Mouse (Mus musculus) layer of hippocampus, postnatal 14 days (tissue): ENCODE data around the gene Mettl5. TPM values are rescaled to one million over a fixed set of nuclear protein-coding genes. Genes with fewer than 3 reads are reported as not detected.

Experiments
- DNase-seq, 2 experiments: peaks; one replicate each; pipeline ENCODE4 v3.0.0; 2021 to 2022; ENCODE audit warnings: low spot score in 2 of 2, mixed read lengths in 1 of 2
- total RNA-seq, 2 experiments: library from RNA; stranded (reverse); gene quantifications; 2 replicates each; pipeline ENCODE4 v1.2.3; 2021

Gene Mettl5
- total RNA-seq, 2 experiments from 2014 or later: 13.4 to 16.6 TPM

DNA sequence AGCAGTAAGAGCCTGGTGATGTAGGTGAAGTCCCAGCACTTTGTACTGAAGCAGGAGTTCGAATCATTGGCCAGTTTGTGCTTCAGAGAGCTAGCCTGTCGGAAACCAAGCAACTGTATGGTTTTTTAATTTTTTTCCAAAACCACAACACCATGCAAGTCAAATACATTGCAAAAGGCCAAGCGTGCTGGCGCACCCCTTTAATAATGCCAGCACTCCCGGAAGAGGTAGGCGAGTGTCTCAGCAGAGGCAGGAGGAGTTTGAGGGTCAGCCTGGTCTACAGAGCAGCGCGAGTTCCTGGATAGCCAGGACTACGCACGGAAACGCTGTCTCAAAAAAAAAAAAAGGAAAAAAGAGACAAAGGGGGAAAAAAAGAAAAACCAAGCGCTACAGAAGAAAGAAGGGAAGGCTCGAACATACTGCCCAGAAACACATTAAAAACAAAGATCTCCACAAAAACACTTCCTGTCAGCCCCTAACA lies 24.4 kb downstream of the Mettl5 start:
- DNase-seq: peak in 1 of 2 experiments; percentile 18

GRCm38 (mm10) chr2:69857882-69858281 lies 27.5 kb downstream of the Mettl5 start:
- no peak for DNase-seq

DNA sequence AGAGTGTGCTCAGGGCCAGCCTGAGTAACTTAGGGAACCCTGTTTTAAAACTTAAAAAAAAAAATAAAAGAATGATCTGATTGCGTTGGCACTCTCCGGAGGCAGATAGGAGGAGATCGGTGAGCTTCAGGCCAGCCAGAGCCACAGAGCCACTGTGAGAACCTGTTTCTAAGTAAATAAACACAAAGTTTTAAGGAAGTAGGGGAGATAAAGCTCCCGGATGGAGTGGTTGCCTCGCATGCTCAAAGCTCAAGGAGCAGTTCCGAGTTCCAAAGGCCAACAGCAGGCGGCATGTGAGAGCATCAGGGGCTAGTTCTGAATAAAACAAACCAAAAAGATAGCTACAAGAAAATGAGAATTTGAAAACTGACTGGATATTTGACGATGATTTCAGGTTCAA lies 29.0 kb downstream of the Mettl5 start:
- no peak for DNase-seq

GRCm38 (mm10) chr2:69851427-69852058 lies 33.9 kb downstream of the Mettl5 start:
- no peak for DNase-seq

- no peak for DNase-seq
Observed at GRCm38 (mm10) chr2:69849215-69849614, 36.2 kb downstream of the Mettl5 start.

- no peak for DNase-seq
Observed at GRCm38 (mm10) chr2:69840261-69840660, 45.2 kb downstream of the Mettl5 start.

DNA sequence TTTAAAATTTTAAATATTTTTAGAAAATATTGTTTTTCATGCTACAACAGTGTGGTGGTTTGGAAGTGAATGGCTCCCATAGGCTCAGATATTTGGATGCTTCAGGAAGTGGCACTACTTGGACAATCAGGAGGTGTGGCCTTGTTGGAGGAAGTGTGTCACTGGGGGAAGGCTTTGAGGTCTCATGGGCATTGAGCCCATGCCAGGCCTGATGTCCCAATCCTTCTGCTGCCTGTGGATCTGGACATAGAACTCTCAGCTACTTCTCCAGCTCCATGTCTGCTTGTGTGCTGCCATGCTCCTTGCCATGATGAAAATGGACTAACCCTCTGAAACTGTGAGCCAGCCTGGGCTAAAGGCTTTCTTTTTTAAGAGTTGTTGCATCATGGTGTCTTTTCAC lies 46.7 kb downstream of the Mettl5 start:
- DNase-seq: no peak

DNA sequence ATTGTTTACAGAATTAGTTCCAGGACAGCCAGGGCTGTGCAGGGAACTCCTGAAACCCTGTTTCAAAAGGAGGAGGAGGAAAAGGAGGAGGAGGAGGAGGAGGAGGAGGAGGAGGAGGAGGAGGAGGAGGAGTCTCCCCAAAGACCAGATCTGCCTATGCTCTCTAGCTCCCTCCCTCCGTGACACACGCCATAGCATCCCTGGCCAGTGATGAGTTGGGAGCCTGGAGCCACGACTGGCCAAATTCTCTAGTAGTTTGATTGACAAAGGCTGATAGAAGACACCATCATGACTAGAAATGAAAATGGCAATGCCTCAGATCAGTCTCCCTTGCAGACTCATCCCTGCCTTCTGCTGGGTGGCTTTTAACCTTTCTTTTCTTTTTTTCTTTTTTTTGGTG lies 47.4 kb downstream of the Mettl5 start:
- DNase-seq: no peak

DNA sequence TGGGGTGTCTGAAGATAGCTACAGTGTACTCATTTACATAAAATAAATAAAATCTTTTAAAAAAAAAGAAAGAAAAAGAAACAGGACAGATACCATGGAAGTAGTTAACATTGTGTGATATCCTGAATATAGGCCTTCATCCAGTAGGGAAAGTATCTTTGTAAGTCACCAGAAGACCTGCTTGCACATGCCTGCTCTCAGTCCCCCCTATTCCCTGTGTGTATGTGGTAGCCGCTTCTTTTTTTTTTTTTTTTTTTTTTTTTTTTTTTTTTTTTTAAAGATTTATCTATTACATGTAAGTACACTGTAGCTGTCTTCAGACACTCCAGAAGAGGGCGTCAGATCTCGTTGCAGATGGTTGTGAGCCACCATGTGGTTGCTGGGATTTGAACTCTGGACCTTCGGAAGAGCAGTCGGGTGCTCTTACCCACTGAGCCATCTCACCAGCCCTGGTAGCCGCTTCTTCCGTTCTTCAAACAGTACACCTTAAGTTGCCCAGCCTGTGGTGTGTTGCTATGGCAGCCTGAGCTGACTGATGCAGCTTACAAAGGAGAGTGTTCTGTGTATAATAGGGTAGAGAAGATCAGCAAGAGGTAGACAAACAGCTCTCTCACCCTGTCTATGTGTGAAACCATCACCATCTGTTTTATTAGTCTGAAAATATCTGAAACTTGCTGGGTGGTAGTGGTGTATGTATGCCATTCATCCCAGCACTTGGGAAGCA lies 48.0 kb downstream of the Mettl5 start:
- DNase-seq: no peak

DNA sequence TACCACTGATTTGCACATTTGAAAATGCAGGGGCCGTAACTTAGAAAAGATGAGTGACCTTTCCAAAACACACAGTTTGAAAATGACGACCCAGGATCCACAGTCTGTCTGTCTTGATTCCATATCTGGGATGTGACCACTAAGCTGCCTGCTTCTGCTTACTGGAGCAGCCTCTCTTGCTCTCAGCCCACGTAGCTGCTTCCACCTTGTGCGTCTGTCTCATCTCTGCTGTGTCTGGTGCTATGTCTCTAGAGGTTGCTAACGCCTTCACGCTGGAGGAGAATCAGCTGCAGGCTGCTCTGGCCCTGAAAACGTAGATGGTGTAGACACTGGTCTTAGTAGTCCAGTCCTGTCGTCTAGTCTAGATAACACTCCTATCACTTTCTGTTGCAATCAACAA lies 55.3 kb downstream of the Mettl5 start:
- DNase-seq: no peak

DNA sequence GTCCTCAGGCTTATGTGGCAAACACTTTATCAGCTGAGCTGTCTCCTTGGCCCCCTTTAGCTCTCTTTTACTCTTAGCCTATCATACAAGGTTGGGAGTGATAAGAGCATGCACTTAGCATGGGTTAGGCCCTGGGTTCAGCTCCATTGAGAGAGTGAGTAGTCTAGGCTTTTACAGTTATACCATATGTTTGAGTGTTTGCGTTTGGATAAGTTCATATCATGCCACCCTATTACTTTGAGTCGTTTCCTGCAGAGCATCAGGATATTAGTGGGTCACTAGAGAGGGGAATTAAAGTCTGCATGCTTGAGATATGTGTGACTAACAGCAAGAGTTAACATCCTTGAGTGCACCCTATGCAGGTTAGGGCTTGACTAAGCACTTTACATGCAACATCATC lies 55.7 kb downstream of the Mettl5 start:
- DNase-seq: no peak

GRCm38 (mm10) chr2:69828031-69828430 lies 57.4 kb downstream of the Mettl5 start:
- no peak for DNase-seq

DNA sequence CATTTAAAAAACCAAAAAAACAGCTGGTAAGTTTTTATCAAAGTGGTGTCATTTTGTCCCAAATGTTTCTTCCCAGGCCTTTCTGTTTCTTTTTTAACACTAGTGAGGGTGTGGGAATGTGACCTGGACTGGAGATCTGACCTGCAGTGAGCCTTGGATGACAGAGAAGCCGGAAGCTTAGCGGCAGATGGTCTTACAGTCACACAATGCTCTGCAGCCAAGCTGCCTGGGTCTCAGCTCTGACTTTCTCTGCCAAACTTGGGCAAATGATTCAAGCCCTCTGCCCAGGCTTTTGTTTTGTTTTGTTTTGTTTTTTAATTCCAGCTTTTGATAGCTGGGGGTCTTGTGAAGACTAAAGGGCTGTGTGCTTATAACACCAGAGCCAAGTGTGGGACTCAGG lies 59.0 kb downstream of the Mettl5 start:
- DNase-seq: no peak

DNA sequence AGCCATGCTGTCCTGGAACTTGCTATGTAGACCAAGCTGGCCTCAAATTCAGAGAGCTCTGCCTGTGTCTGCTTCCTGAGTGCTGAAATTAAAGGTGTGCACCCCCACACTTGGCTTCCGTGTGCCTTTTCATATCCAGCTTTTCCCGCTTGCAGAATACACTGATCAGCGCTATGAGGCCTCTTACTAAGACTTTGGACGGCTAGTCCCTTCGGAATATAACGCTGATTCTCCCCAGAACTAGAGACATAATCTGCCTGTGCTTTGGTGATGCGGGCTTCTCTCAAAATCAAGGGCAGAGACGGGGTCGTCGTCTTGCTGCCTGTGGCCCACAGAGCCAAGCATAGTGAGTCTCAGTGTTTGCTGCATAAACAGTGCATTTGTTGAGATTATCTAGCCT lies 59.5 kb downstream of the Mettl5 start:
- no peak for DNase-seq

- DNase-seq: peak in 1 of 2 experiments; percentile 51
Observed at GRCm38 (mm10) chr2:69823129-69823677, 62.2 kb downstream of the Mettl5 start.

- peak; percentile 43 to 49 for DNase-seq
Observed at GRCm38 (mm10) chr2:69822361-69823128, 62.9 kb downstream of the Mettl5 start.

DNA sequence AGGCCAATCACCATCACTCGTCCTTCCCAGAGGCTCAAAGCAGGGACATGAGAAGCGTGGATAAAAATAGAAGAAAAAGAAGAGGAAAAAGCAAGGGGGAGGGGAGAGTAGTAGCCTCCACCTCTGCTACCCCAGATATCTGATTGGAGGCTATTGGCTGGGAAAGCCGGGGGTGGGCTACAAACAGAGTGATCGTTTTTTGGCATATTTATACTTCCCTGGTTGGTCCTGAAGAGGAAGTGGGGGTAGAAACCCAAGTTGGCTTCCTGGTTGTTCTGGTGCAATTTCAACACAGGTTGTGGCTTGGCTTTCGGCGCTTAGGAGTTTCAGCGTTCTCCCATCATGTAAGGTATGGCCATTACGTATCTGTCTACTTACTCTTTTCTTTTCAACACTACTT lies 63.7 kb downstream of the Mettl5 start, which contains the start of gene Klhl23:
Gene Klhl23, plus strand, starts transcription at position 234 of the 400 bp plus-strand sequence.
- no peak for DNase-seq
